Mouse (Mus musculus): ENCODE measurements around the gene Nkd1. TPM values are rescaled to one million over a fixed set of nuclear protein-coding genes. Genes with fewer than 3 reads are reported as not detected.

Gene Nkd1
- total RNA-seq, 4 experiments from 2014 or later: 38.0 to 56.5 (median 46.5) TPM

GRCm38 (mm10) chr8:88538976-88539371 lies 17.8 kb downstream of the Nkd1 start:
- DNase-seq: no peak

- DNase-seq: no peak
Observed at GRCm38 (mm10) chr8:88539963-88540362, 18.8 kb downstream of the Nkd1 start.

DNA sequence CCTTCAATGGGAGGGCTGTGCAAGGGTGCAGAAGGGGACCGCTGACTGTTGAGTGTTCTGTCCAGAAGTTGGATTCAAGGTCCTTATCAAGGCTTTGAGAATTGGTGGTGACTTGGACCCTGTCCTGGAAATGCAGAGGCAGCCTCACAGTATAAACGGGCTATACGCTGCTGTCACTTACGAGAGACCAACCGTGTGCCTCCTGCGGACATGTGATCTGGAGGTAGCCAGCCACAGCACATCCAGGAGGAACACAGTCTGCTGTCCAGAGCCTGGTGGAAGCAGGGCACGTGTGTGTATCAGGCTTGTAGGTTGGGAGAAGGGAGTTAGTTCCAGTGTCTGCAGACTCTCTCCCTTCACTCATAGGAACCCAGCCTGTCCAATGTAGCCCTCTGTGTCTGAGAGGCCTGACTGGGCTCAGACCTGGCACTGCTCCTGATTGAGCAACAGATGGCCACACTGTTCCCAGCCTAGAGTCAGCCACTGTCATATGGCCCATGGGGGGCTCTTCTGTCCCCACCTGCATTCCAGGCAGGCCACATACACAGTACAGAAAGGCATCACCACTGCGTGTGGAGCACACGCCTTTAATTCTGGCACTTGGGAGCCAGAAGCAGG lies 21.6 kb downstream of the Nkd1 start:
- peak; percentile 28 for DNase-seq

DNA sequence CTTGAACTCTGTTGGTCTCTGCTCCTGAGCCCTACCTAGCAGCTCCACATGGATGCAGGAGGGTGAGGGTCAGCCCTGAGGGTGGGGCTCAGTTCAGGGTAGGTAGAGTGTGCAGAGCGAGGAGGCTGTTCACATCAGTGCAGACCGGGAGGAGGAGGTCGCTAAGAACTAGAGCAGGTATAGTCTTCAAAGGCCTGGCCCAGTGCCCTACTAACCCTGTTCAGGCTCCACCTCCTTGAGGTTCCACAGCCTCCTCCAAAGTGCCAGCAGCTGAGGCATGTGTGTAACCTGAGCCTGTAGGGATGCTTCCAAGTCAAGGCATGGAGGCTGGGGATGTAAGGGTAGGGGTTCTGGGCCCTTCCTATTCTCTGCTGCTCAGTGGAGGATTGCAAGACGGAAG lies 23.5 kb downstream of the Nkd1 start:
- no peak for DNase-seq

GRCm38 (mm10) chr8:88545441-88545840 lies 24.3 kb downstream of the Nkd1 start:
- no peak for DNase-seq

- no peak for DNase-seq
Observed at GRCm38 (mm10) chr8:88546032-88546732, 25.0 kb downstream of the Nkd1 start.

DNA sequence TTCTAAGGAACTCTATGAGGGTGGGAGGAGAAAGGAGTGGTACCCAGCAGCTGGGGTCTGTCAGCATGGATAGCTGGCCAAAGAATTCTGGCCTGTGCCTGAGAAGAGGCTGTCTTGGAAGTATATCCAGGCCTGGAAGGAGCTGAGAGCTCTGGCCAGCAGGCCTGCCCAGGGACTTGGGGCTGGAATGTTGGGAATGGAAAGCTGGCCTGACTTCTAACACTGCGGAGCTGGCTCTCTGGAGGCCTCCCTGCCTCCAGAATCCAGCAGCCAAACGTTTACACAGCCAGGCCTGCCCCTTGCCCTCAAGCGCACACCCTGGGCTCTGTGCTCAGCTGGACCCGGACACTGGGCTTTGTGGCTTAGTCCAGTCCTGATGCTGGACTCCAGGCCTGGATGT lies 34.5 kb downstream of the Nkd1 start:
- no peak for DNase-seq

DNA sequence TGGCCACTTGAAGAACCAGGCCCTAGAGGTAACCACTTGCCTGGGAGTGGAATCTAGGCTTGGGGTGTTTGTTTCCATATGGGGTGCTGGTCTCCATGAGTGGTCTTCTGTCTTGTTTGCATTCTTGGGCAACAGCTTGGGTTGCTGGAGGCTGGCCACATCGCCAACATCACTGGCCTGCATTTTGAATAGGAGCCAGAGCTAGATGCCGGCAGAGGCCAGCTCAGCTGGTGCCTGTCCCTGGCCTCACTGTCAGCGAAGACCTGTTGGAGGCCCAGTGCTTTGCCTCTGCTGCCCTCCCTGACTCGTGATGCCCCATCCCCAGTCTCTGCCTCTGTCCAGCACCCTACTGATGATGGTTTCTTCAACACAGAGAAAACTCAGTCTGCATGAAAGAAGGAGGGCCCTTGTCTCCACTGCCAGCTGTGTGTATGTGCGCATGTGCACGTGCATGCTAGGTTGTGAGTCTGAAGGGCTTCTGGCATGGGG lies 38.9 kb downstream of the Nkd1 start:
- no peak for DNase-seq

GRCm38 (mm10) chr8:88561402-88561801 lies 40.2 kb downstream of the Nkd1 start:
- no peak for DNase-seq

DNA sequence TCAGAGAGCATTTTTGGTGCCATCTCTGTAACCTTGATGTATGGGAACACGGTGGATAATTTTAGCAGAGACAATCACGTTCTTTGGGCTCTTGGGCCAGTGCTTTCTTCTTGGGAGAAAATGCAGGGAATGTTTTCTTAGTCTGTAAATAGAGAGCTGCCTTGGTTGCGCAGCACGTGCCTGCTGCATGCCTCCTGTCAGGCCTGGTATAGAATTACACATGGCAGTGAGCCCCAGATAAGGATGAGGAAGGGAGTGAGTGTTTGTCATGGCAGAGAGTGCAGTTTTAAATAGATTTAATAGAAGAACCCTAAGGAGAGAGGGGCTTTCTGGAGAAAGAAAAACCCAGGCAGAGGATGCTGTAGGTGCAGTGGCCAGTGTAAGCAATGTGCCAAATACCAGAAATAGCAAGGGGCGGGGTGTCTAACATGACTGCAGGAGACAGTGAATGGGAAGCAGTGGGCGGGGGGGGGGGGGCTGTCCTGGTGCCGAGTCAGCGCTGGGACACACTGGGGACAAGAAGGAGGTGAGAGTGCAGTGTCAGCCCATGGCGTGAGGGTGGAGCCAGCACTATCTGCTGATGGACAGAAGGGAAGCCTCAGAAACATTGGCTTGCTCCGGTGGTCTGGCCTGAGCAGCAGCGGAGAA lies 43.2 kb downstream of the Nkd1 start:
- no peak for DNase-seq

DNA sequence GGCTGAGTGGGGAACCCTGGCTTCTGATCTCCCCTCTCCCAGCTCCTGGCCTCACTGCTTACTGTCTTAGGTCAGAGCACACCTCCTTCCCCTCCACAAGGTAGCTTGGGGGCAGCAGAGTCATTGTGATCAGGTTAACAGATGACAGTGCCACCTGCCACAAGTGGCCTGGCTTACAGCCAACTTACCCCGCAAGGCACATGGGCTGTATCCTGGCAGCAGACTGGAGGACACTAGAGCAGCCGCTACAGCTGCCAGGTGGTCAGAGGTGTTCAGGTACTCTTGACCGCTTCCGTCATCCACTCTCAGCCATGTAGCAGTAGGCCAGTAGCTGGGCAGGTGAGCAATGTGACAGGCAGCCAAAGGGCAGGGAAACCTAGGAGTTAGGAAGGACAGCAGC lies 45.0 kb downstream of the Nkd1 start:
- no peak for DNase-seq

GRCm38 (mm10) chr8:88567314-88568121 lies 46.4 kb downstream of the Nkd1 start:
- DNase-seq: no peak

GRCm38 (mm10) chr8:88568211-88568610 lies 47.1 kb downstream of the Nkd1 start:
- no peak for DNase-seq

DNA sequence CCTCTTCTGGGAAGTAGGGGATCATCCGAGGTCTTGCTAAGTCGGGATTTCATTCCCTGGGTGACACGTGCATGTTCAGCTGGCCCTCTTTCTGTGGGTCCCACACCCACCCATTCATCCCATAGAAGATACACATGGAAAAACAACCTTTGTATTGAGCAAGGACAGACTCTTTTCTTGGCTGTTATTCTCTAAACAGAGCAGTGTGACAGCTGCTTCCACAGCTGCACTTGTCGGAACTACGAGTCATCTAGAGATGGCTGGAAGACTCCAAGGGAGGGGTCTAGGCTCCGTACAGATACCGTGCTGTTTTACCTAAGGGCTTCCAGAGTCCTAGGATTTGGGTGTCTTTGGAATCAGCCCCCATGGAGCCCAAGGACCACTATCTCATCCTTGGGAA lies 48.2 kb downstream of the Nkd1 start:
- no peak for DNase-seq

DNA sequence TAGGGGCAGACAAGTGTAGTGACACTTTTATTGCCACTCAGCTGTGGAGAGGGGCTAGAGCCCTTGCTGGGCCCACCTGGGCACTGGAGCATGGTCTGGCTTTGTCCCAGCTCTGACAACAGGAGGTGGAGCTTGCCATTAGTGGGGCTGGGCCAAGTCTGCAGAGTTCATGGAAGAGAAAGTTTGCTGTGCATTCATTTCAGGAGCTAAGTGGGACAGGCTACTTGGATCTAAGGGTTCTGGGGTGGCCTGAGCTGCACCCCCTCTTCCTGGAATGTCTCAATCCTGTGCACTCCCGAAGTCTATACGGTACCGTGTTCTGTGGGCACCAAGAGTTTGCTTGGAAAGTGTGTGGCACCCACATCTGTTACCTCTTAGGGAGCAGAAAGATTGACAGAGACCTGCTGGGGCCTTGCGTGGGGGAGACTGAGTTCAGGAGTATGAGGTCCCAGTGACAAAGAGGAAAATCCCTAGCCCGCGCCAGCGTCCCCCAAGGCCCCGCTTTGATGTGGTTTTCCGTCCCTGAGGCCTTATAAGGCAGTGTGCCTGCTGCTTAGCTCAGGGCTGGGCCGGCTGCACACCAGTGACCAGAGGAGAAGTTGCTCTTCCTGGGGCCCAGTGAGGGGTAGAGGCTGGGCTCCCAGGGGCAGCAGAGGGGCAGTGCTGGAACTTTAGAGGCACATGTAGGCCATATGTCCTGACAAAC lies 49.3 kb downstream of the Nkd1 start:
- DNase-seq: peak; percentile 87

GRCm38 (mm10) chr8:88571434-88572184 lies 50.5 kb downstream of the Nkd1 start:
- DNase-seq: peak; percentile 55

GRCm38 (mm10) chr8:88572185-88572909 lies 51.2 kb downstream of the Nkd1 start:
- DNase-seq: no peak

DNA sequence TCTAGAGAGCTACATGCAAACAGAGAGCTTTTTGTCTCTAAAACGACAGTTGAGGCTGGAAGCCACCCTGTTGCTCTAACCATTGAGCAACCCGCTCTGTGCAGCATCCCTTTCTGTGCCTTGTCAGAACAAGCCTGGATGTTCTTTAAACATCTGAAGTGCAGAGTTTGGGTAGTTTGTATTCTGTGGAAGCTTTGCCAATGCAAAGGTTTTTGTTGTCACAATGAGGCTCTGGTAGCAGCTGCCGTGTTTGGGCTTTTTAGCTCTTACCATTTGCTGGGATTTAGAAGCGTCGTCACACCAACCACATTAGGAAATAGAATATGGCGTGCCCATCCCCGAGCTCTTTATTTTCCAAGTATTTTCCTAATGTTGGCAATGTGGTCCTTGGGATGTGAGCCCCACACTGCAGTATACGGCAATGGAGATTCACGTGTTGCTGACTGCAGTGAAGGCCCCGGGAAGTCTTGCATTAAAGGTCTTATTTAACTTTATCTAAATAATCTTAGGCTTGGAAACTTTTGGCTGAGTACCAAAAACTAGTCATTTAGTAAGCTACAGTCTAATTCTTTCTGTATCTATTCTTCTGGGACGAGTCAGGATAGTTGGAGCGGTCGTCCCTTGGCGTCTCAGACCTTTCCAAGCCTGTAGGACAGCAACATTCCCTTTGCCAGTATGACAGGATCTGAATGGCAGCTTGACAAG lies 51.9 kb downstream of the Nkd1 start:
- no peak for DNase-seq

DNA sequence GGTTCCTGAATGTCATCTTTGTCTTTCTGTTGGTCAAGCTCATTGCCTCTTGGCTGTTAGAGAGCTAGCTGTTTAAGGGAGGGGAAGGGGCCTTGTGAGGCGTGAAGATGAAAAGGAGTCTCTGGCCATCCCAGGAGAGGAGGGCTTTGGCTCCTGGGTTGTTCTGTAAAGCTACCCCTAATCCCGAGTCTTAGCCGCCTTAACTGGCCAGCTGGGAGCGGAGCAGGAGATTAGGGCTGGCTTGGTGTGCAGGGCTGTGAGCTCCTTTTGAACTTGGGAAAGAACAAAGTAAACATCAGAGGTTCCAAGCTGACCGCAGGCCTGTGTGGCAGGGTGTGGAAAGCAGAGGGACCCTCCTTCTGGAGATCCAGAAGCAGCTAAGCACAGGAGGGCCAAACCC lies 53.8 kb downstream of the Nkd1 start:
- no peak for DNase-seq
